Mouse (Mus musculus): Measurements from ENCODE around the gene Hhip. TPM values are rescaled to one million over a fixed set of nuclear protein-coding genes. Genes with fewer than 3 reads are reported as not detected.

Hhip gene
- total and polyA plus RNA-seq, 3 experiments: not detected

- H3K4me1 ChIP-seq (ENCODE audit: control insufficient read depth in 1 of 2, insufficient read depth in 2 of 2, low read length in 2 of 2): no peaks in the 10 kb centered on the region
- TF ChIP-seq POLR2AphosphoS5 (IDR thresholded peaks at IDR 0.05; ENCODE audit: borderline replicate concordance, low read depth, low read length) (no peak), NRF1 (IDR thresholded peaks at IDR 0.05; ENCODE audit: insufficient read depth, low read depth, low read length, poor library complexity, severe bottlenecking) (no peak), MAFK (IDR thresholded peaks at IDR 0.05; ENCODE audit: borderline replicate concordance, low read depth, low read length) (no peak), CHD2 (IDR thresholded peaks at IDR 0.05; ENCODE audit: low read length) (no peak), BHLHE40 (IDR thresholded peaks at IDR 0.05; ENCODE audit: borderline replicate concordance, low read depth, low read length) (no peak), E2F4 (IDR thresholded peaks at IDR 0.05; ENCODE audit: borderline replicate concordance, low read depth, low read length) (no peak), RAD21 (IDR thresholded peaks at IDR 0.05; ENCODE audit: low read depth, low read length) (no peak), ETS1 (IDR thresholded peaks at IDR 0.05; ENCODE audit: low read depth, low read length) (no peak), POLR2A (IDR thresholded peaks at IDR 0.05; ENCODE audit: control insufficient read depth in 1 of 2, insufficient read depth in 1 of 2, low read depth in 1 of 2, low read length in 2 of 2, poor library complexity in 1 of 2) (no peak), GATA1 (IDR thresholded peaks at IDR 0.05; ENCODE audit: low read depth, low read length) (no peak), JUND (IDR thresholded peaks at IDR 0.05; ENCODE audit: low read depth, low read length) (no peak), MEF2A (IDR thresholded peaks at IDR 0.05; ENCODE audit: extremely low read depth, insufficient replicate concordance, low read depth, low read length, poor library complexity, severe bottlenecking) (no peak), USF1 (IDR thresholded peaks at IDR 0.05; ENCODE audit: low read depth, low read length) (no peak)
- no peak overlapping the region for H3K9ac ChIP-seq (ENCODE audit: control insufficient read depth, low read depth, low read length, poor library complexity, severe bottlenecking)
- no peak overlapping the region for H3K4me3 ChIP-seq (ENCODE audit: control insufficient read depth in 1 of 2, insufficient read depth in 1 of 2, low read depth in 2 of 2, low read length in 2 of 2)
- no peaks in the 10 kb centered on the region for H3K36me3 ChIP-seq (ENCODE audit: control insufficient read depth in 1 of 2, insufficient read depth in 2 of 2, low read length in 2 of 2)
- H3K27ac ChIP-seq (ENCODE audit: control insufficient read depth, low read depth, low read length): no peak overlapping the region
- no peaks in the 10 kb centered on the region for H3K9me3 ChIP-seq (replicated peaks; ENCODE audit: insufficient read depth, low read length)
- no peaks in the 10 kb centered on the region for H3K27me3 ChIP-seq (ENCODE audit: control insufficient read depth in 1 of 2, insufficient read depth in 2 of 2, low read length in 2 of 2)
- H3K79me2 ChIP-seq (ENCODE audit: control insufficient read depth, insufficient read depth, low read length, poor library complexity): no peaks in the 10 kb centered on the region
- DNase-seq (ENCODE audit: low read depth, low spot score): no peak
These were observed 26.2 kb downstream of the Hhip start for GRCm38 (mm10) chr8:80031330-80032293.

- no peak overlapping the region for H3K4me3 ChIP-seq (ENCODE audit: control insufficient read depth in 1 of 2, insufficient read depth in 1 of 2, low read depth in 2 of 2, low read length in 2 of 2)
- no peaks in the 10 kb centered on the region for H3K27me3 ChIP-seq (ENCODE audit: control insufficient read depth in 1 of 2, insufficient read depth in 2 of 2, low read length in 2 of 2)
- no peaks in the 10 kb centered on the region for H3K36me3 ChIP-seq (ENCODE audit: control insufficient read depth in 1 of 2, insufficient read depth in 2 of 2, low read length in 2 of 2)
- H3K79me2 ChIP-seq (ENCODE audit: control insufficient read depth, insufficient read depth, low read length, poor library complexity): no peaks in the 10 kb centered on the region
- H3K9ac ChIP-seq (ENCODE audit: control insufficient read depth, low read depth, low read length, poor library complexity, severe bottlenecking): no peak overlapping the region
- H3K4me1 ChIP-seq (ENCODE audit: control insufficient read depth in 1 of 2, insufficient read depth in 2 of 2, low read length in 2 of 2): no peaks in the 10 kb centered on the region
- no peaks in the 10 kb centered on the region for H3K9me3 ChIP-seq (replicated peaks; ENCODE audit: insufficient read depth, low read length)
- TF ChIP-seq ZC3H11A (IDR thresholded peaks at IDR 0.05; ENCODE audit: low read depth, low read length): no peak
- no peak for TF ChIP-seq ETS1 (IDR thresholded peaks at IDR 0.05; ENCODE audit: low read depth, low read length)
- no peak for TF ChIP-seq USF2 (IDR thresholded peaks at IDR 0.05; ENCODE audit: borderline replicate concordance in 1 of 2, insufficient read depth in 1 of 2, low read depth in 1 of 2, low read length in 2 of 2)
- no peak for TF ChIP-seq MYC (IDR thresholded peaks at IDR 0.05; ENCODE audit: low read depth, low read length)
- no peak for TF ChIP-seq ZKSCAN1 (IDR thresholded peaks at IDR 0.05; ENCODE audit: low read depth, low read length)
- TF ChIP-seq POLR2AphosphoS5 (IDR thresholded peaks at IDR 0.05; ENCODE audit: borderline replicate concordance, low read depth, low read length): no peak
- no peak for TF ChIP-seq ELF1 (IDR thresholded peaks at IDR 0.05; ENCODE audit: low read depth, low read length)
- no peak for TF ChIP-seq POLR2A (IDR thresholded peaks at IDR 0.05; ENCODE audit: control insufficient read depth in 1 of 2, insufficient read depth in 1 of 2, low read depth in 1 of 2, low read length in 2 of 2, poor library complexity in 1 of 2)
- no peak for TF ChIP-seq NELFE (IDR thresholded peaks at IDR 0.05; ENCODE audit: low read depth, low read length)
- TF ChIP-seq MAZ (IDR thresholded peaks at IDR 0.05; ENCODE audit: low read depth, low read length): no peak
- TF ChIP-seq EP300 (IDR thresholded peaks at IDR 0.05; ENCODE audit: low read depth in 1 of 2, low read length in 2 of 2): no peak
- no peak for TF ChIP-seq ZNF384 (IDR thresholded peaks at IDR 0.05; ENCODE audit: low read depth, low read length)
- no peak for TF ChIP-seq BHLHE40 (IDR thresholded peaks at IDR 0.05; ENCODE audit: borderline replicate concordance, low read depth, low read length)
- no peak for TF ChIP-seq CTCF (IDR thresholded peaks at IDR 0.05 in 2 of 3, conservative IDR thresholded peaks at IDR 0.05 in 1 of 3; ENCODE audit: control insufficient read depth in 1 of 3, insufficient read depth in 1 of 3, low read depth in 2 of 3, low read length in 3 of 3, poor library complexity in 1 of 3, severe bottlenecking in 1 of 3)
- TF ChIP-seq UBTF (IDR thresholded peaks at IDR 0.05; ENCODE audit: borderline replicate concordance, insufficient read depth, low read depth, low read length): no peak
- TF ChIP-seq MEF2A (IDR thresholded peaks at IDR 0.05; ENCODE audit: extremely low read depth, insufficient replicate concordance, low read depth, low read length, poor library complexity, severe bottlenecking): no peak
- TF ChIP-seq MXI1 (IDR thresholded peaks at IDR 0.05; ENCODE audit: low read depth, low read length): no peak
- DNase-seq (ENCODE audit: low read depth, low spot score): no peak
- H3K27ac ChIP-seq (ENCODE audit: control insufficient read depth, low read depth, low read length): no peak overlapping the region
These were observed 28.2 kb downstream of the Hhip start for GRCm38 (mm10) chr8:80029631-80030030.

All from MEL (cell line).